Mouse (Mus musculus) cerebellum, postnatal 25 days (tissue): Measurements from ENCODE around the gene Hspb3.

ENCODE experiments used
- DNase-seq, 2 experiments: peaks; one replicate each; pipeline ENCODE4 v3.0.0; 2021; ENCODE audit warnings: mixed read lengths in 2 of 2

Hspb3 gene

DNA sequence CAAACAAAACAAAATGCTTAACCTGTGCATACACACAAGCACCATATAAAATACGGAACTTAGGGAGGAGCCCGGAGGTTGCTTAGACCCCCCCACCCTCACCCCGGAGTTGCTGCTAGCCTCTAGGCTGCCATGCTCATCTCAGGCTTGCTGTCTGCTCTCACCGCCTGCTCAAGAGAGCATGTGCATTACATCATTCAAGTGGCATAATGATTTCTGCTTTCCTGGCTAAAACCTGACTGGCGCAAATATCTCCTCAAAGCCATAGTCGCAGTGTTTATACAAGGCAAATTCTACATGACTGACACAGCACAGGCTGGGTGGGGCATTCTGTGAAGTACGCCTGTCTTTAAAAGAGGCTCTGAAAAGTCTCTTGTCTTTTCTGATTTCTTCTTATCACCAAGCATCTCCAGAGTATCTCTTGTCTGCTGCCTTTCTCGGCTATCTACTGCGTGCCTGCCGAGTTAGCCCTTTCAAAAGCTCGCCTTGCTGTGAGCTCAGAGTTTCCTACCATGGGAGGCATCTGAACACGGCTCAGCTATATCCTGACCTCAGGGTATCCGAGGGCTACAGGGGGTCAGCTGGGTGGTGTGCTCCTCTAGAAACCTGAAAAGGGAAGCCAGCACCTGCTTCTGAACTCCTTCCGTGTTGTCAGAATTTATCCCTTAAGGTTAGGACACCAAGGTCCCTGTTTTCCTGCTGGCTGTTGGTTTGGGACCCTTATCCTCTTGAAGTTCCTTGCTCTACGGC, 28.6 kb downstream of the Hspb3 start:
- DNase-seq = no peak

GRCm38 (mm10) chr13:113632506-113632905, 31.0 kb downstream of the Hspb3 start:
- DNase-seq = no peak

- DNase-seq = no peak
Observed at GRCm38 (mm10) chr13:113627601-113628000, 35.9 kb downstream of the Hspb3 start.

DNA sequence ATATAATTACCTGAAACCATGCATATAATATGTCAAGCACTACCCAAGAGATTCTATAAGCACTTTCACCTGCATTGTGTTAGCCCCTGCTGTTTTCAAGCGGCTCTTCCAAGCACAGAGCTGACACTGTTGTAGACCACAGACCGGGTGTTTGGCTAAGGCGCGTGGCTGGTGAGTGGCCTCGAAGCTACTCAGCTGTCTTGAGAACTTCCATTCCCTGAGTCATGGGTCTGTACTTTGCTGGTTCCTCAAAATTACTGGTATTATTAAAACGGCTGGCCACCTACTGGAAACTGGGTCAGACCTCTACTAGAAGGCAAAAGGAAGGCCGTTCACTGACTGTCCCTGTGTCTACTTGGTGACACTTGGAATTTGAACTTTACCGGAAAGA, 40.6 kb downstream of the Hspb3 start:
- DNase-seq = no peak

GRCm38 (mm10) chr13:113622122-113622864, 41.2 kb downstream of the Hspb3 start:
- DNase-seq = no peak

DNA sequence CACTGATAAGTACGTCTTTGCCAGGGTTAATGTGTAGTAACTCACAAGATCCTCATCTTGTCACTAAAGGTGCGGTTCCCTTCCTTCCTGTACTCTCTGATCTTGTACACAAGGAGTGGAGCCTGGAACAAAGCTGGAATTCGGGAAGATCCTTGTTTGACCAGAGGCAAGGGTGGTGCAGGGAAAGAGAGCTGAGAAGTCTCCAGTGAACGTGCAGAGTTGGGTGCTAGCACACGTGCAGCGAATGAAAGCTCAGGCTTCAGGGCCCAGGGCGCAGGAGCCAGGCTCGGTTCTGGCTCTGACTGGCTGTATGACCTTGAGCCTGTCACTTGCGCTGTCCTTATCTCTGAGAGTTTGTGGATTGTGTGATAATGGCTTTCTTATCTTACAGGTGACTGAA, 44.5 kb downstream of the Hspb3 start:
- no peak for DNase-seq

GRCm38 (mm10) chr13:113617891-113618823, 45.3 kb downstream of the Hspb3 start, which contains the start of gene Snx18:
Gene Snx18, minus strand, starts transcription at chr13:113618564.
- DNase-seq = peak; percentile 93 to 97

GRCm38 (mm10) chr13:113617338-113617890, 46.1 kb downstream of the Hspb3 start:
- DNase-seq = peak; percentile 65 to 66

GRCm38 (mm10) chr13:113616751-113617337, 46.6 kb downstream of the Hspb3 start:
- peak; percentile 66 for DNase-seq

GRCm38 (mm10) chr13:113615971-113616671, 47.4 kb downstream of the Hspb3 start:
- DNase-seq = peak; percentile 54 to 56

DNA sequence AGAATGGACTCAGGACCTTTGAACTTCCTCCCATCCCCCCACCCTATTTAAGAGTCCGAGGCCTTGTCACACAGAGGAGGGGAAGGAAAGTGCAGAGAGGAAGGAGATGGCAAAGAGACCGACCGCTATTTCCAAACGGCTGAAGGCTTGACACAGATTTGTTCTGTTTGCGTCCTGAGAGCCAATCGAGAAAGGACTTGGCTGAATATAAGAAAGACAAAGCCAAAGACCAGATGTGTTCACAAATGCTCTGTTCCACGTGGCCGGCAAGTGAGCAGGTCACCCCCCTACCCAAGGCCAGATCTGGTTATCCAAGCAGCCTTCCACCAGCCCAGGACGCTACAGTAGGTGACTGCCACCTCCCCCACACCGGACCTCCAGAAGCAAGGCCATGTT, 47.9 kb downstream of the Hspb3 start:
- DNase-seq = peak; percentile 44 to 51

GRCm38 (mm10) chr13:113614635-113615545, 48.6 kb downstream of the Hspb3 start:
- peak; percentile 77 to 87 for DNase-seq

DNA sequence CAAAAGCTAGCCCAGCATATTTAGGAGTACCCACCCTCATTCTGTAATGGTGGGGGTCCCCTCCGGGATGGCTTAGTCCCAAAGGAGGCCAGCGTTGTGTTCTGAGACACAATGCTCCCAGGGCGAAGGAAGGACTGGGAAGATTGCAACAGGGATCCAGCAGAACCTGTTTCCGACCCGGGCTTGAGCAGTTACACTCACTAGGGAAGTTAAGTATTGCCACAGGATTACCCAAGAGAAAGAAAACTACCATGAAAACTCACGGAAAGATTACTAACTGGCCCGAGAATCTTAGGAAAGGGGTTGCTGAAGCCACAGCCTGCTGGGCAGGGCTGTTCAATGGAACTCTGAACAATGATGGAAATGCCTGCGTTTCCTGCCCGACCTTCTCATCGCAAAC, 49.6 kb downstream of the Hspb3 start:
- peak in 1 of 2 experiments; percentile 18 for DNase-seq

- DNase-seq = peak; percentile 16 to 33
Observed at GRCm38 (mm10) chr13:113613341-113613740, 50.1 kb downstream of the Hspb3 start.
